Comparison of ENCODE assay signal across 8 mouse cellular contexts in the genomic region with DNA sequence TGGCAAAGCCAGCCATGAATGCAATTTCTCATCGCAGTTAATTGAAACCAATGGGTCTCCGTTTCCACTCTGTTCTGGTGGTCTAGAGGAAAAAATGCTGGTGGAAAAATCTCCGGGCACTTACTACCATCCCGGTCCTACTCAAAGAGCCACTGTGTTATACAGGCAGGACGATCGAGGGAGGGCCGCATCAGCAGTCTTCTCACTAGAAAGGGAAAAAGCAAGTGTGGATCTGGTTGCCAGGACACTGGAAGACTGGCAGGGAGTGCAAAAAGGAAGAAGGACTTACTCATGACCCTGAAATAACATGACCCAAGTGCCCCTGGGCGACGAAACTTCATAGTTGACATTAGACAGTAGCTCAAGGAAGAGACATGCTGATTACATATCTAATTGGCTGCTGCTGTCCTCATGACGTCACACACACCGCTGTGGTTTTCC.
DNase-seq lines count a peak whose midpoint lies in the region; ATAC-seq and TF ChIP-seq lines count a peak whose summit lies in the region.

No protein-coding gene starts in this region.

- H3K9ac ChIP-seq in liver, embryonic 14.5 days (replicated peaks), result no peak overlapping the region

- DNase-seq in gastrocnemius, adult 2 months, result peak; percentile 24
- no peak for DNase-seq in gastrocnemius, postnatal 36 days
- DNase-seq in embryo, embryonic 10.5 days (ENCODE audit: low spot score), result peak; percentile 36
- peak; percentile 31 for DNase-seq in heart, postnatal 36 days
- no peak for DNase-seq in liver, embryonic 14.5 days (ENCODE audit: low read depth in 3 of 3, low spot score in 3 of 3)
- DNase-seq in c-Kit-positive CD71-positive TER-119-positive erythroid progenitor cells, embryonic 14.5 days (ENCODE audit: low spot score), result no peak
- no peak for DNase-seq in left cerebral cortex, adult 2 months (ENCODE audit: extremely low spot score in 1 of 2, low spot score in 2 of 2)
- no peak for DNase-seq in urinary bladder, postnatal 4 days (ENCODE audit: low spot score in 2 of 2)

- intact Hi-C loops in gastrocnemius, adult 2 months (cut with DNase I), result no loop called here
- intact Hi-C loops in gastrocnemius, postnatal 36 days (cut with DNase I), result no loop called here
- intact Hi-C loops in heart, postnatal 36 days (cut with DNase I), result no loop called here
- intact Hi-C loops in left cerebral cortex, adult 2 months (cut with DNase I), result no loop called here

- no peaks in the 10 kb centered on the region for H3K27me3 ChIP-seq in liver, embryonic 14.5 days (ENCODE audit: control insufficient read depth, insufficient read depth, low read length)

- 66% methylated on average over 11 of the region's 11 CpGs for WGBS in liver, embryonic 14.5 days (ENCODE audit: insufficient replicate concordance)

- H3K36me3 ChIP-seq in liver, embryonic 14.5 days (replicated peaks; ENCODE audit: control insufficient read depth, insufficient read depth, low read depth), result no peaks in the 10 kb centered on the region

- H3K4me3 ChIP-seq in gastrocnemius, adult 2 months, result peak overlapping the region; percentile 46
- no peak overlapping the region for H3K4me3 ChIP-seq in liver, embryonic 14.5 days (ENCODE audit: insufficient read depth in 1 of 2, low read depth in 2 of 2, low read length in 2 of 2)
- H3K4me3 ChIP-seq in left cerebral cortex, adult 2 months, result no peak overlapping the region

- no peak overlapping the region for H3K4me2 ChIP-seq in liver, embryonic 14.5 days (ENCODE audit: low read depth)

- H3K27ac ChIP-seq in gastrocnemius, adult 2 months, result 0 out of 2 replicates have a peak overlapping the region, but pooled peaks have one; percentile 6
- no peak overlapping the region for H3K27ac ChIP-seq in liver, embryonic 14.5 days
- no peak overlapping the region for H3K27ac ChIP-seq in left cerebral cortex, adult 2 months

- peak; percentile 23; the same call in 1 of the 2 replicates for ATAC-seq in liver, embryonic 14.5 days (ENCODE audit: insufficient read depth)

- TF ChIP-seq CTCF in gastrocnemius, adult 2 months (IDR thresholded peaks at IDR 0.05), result no peak
- no peak for TF ChIP-seq CTCF in liver, embryonic 14.5 days (IDR thresholded peaks at IDR 0.05; ENCODE audit: low read depth)
- TF ChIP-seq CTCF in left cerebral cortex, adult 2 months (IDR thresholded peaks at IDR 0.05), result no peak

- no peaks in the 10 kb centered on the region for H3K9me3 ChIP-seq in liver, embryonic 14.5 days (ENCODE audit: control insufficient read depth, low read length)

- no peak for TF ChIP-seq EP300 in liver, embryonic 14.5 days (IDR thresholded peaks at IDR 0.05; ENCODE audit: low read depth)

- H3K4me1 ChIP-seq in liver, embryonic 14.5 days (replicated peaks; ENCODE audit: control insufficient read depth in 2 of 2, insufficient read depth in 2 of 2, low read length in 1 of 2), result peaks cover 0 to 2% of the 10 kb centered on the region in 2 experiments; a peak in 1 of 4 replicates

Comparison
In these comparisons a context has a peak if more than half of its experiments do, and no peak if none do; other contexts are left out.
1. DNase-seq: peak in gastrocnemius, adult 2 months (single experiment), embryo, embryonic 10.5 days (single experiment) and heart, postnatal 36 days (2 of 2); none in gastrocnemius, postnatal 36 days (0 of 2), liver, embryonic 14.5 days (0 of 3), c-Kit-positive CD71-positive TER-119-positive erythroid progenitor cells, embryonic 14.5 days (single experiment), left cerebral cortex, adult 2 months (0 of 2) and urinary bladder, postnatal 4 days (0 of 2).